Mouse (Mus musculus) limb, embryonic 11.5 days (tissue): ENCODE data around the gene Tro. TPM values are rescaled to one million over a fixed set of nuclear protein-coding genes. Genes with fewer than 3 reads are reported as not detected.

ENCODE experiments used
- polyA plus RNA-seq: library from polyadenylated mRNA; unstranded; fragments of >200 nt; fragmentation: Nextera tagmentation; extraction: Ambion mirVana; gene quantifications from 2 replicates; pipeline ENCODE4 v1.2.1, GENCODE M21; 2014

Gene Tro
- polyA plus RNA-seq, 1 experiment from 2014 or later: 39.2 TPM

Other genes with a start within 250 kb of the Tro start
- 40.3 and 42.9 TPM in 2 replicates for gene Tmem29, start 198.4 kb downstream of the Tro start, polyA plus RNA-seq
- gene Alas2, start 110.2 kb downstream of the Tro start, polyA plus RNA-seq: 35.8 and 40.7 TPM in 2 replicates
- gene Pfkfb1, start 69.4 kb downstream of the Tro start, polyA plus RNA-seq: 10.2 and 12.0 TPM in 2 replicates
- 29.6 and 30.4 TPM in 2 replicates for gene Apex2, start 67.7 kb downstream of the Tro start, polyA plus RNA-seq
- gene Maged2, start 156.8 kb upstream of the Tro start, polyA plus RNA-seq: 494 TPM in 2 replicates